Mouse (Mus musculus) limb, embryonic 12.5 days (tissue): Measurements from ENCODE around the gene 4930579F01Rik. TPM values are rescaled to one million over a fixed set of nuclear protein-coding genes. Genes with fewer than 3 reads are reported as not detected.

Experiments used
- ATAC-seq: fragments of 200-750 bp; cut with Nextera tagmentation; 2 replicates; pipeline ENCODE4 v1.8.0; 2017; ENCODE audit warnings: low read depth, moderate TSS enrichment; ENCODE audit not compliant: insufficient number of reproducible peaks, insufficient read depth, low FRiP score, low TSS enrichment
- H3K27ac ChIP-seq: fragments of 300-500 bp; sonication (generic); 2 replicates; pipeline ENCODE4 v1.5.1; 2016; ENCODE audit warnings: mild to moderate bottlenecking, moderate library complexity
- H3K27me3 ChIP-seq: fragments of 300-500 bp; sonication (generic); 2 replicates; pipeline ENCODE4 v1.6.1; 2016; ENCODE audit warnings: mild to moderate bottlenecking, moderate library complexity
- H3K36me3 ChIP-seq: fragments of 300-500 bp; sonication (generic); 2 replicates; pipeline ENCODE4 v1.6.1; 2016; ENCODE audit warnings: mild to moderate bottlenecking, moderate library complexity
- H3K4me1 ChIP-seq: fragments of 300-500 bp; sonication (generic); replicated peaks from 2 replicates; pipeline ENCODE4 v1.6.1; 2016
- H3K4me2 ChIP-seq: fragments of 300-500 bp; sonication (generic); 2 replicates; pipeline ENCODE4 v1.6.1; 2016; ENCODE audit warnings: mild to moderate bottlenecking, moderate library complexity
- H3K4me3 ChIP-seq: fragments of 300-500 bp; sonication (generic); replicated peaks from 2 replicates; pipeline ENCODE4 v1.5.1; 2016; ENCODE audit warnings: mild to moderate bottlenecking
- H3K9ac ChIP-seq: fragments of 300-500 bp; sonication (generic); replicated peaks from 2 replicates; pipeline ENCODE4 v1.6.1; 2016; ENCODE audit warnings: mild to moderate bottlenecking, moderate library complexity
- H3K9me3 ChIP-seq: fragments of 300-500 bp; sonication (generic); 2 replicates; pipeline ENCODE4 v1.6.1; 2016; ENCODE audit warnings: mild to moderate bottlenecking, moderate library complexity
- WGBS: fragments of 180-500 bp; shearing (Covaris S2); methylation state at CpG from one replicate; pipeline ENCODE4 v1.1.7; 2016; 5-methylcytosine and 5-hydroxymethylcytosine counted together
- polyA plus RNA-seq: library from polyadenylated mRNA; unstranded; fragments of >200 nt; fragmentation: Nextera tagmentation; extraction: Ambion mirVana; gene quantifications from 2 replicates; pipeline ENCODE4 v1.2.1, GENCODE M21; 2016

Gene 4930579F01Rik
- polyA plus RNA-seq, 1 experiment from 2014 or later = not detected

DNA sequence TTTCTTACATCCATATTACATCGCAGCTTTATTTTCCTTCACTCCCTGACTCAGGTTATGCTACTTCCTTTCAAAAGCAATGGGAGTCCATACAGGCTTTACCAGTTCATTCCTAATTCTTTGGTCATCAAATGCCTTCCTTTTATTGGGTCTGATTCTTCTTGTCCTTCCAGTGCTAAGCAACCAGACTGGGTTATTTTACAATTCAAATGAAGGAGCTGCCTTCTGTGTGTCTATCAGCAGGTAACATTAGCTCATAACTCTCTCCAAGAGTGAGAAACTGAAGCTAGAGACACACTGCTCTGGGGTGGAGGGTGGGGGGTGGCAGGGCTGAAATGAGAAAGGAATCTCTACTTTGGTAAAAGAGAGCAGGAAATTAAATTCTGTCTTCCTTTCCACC is 62.9 kb downstream of the 4930579F01Rik start:
- no peaks in the 10 kb centered on the region for H3K36me3 ChIP-seq
- no peaks in the 10 kb centered on the region for H3K9me3 ChIP-seq
- no peaks in the 10 kb centered on the region for H3K27me3 ChIP-seq
- no peak for ATAC-seq
- no peak overlapping the region for H3K4me2 ChIP-seq
- no peak overlapping the region for H3K9ac ChIP-seq
- H3K4me1 ChIP-seq = 0 out of 2 replicates have a peak, but pooled peaks cover 3% of the 10 kb centered on the region
- WGBS = 79% methylated on average over 1 of the region's 1 CpGs
- no peak overlapping the region for H3K27ac ChIP-seq
- no peak overlapping the region for H3K4me3 ChIP-seq

DNA sequence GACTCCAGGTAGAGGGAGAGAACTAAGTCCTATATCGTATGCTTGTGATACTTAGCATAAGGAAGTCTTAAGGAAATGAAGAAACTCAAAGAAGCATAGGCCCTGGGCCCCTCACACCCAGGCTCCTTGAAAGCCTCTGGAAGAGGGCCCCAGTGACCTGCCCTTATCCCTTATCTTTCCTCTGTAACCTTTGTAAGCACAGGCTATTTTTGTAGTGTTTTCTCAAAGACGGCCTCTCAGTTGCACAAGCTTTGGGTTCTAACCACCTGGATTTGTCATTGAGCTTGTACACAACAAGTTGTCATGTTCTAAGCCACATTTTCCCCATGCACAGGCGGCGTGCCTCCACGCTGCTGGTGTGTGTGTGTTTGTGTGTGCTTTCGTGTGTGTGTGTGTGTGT is 64.5 kb downstream of the 4930579F01Rik start:
- no peaks in the 10 kb centered on the region for H3K27me3 ChIP-seq
- WGBS = 92% methylated on average over 6 of the region's 6 CpGs
- no peak for ATAC-seq
- H3K36me3 ChIP-seq = no peaks in the 10 kb centered on the region
- no peak overlapping the region for H3K27ac ChIP-seq
- 0 out of 2 replicates have a peak, but pooled peaks cover 3% of the 10 kb centered on the region for H3K4me1 ChIP-seq
- no peak overlapping the region for H3K4me3 ChIP-seq
- no peaks in the 10 kb centered on the region for H3K9me3 ChIP-seq
- H3K4me2 ChIP-seq = no peak overlapping the region
- H3K9ac ChIP-seq = no peak overlapping the region

DNA sequence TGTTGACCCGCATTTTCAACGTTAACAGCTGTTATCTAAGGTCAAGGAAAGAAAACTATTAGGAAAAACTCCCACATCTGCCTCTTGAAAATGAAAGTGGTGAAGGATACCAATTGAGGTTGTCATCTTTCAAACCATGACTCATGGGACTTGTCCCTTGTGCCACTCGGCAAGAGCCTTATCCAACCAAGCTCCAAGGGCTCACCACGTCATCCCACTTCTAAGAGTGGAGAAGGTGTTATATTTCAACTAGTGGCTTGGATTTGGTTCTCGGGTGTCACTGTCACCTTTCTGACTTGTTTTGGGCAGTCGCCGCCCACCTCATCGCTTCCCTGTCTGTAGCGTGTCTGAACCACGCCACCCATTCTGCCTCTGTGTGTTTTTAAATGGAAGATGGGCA is 69.8 kb downstream of the 4930579F01Rik start:
- H3K27me3 ChIP-seq = no peaks in the 10 kb centered on the region
- H3K4me3 ChIP-seq = no peak overlapping the region
- H3K4me1 ChIP-seq = no peaks in the 10 kb centered on the region
- 75% methylated on average over 10 of the region's 10 CpGs for WGBS
- H3K4me2 ChIP-seq = no peak overlapping the region
- no peaks in the 10 kb centered on the region for H3K36me3 ChIP-seq
- ATAC-seq = no peak
- no peak overlapping the region for H3K9ac ChIP-seq
- H3K9me3 ChIP-seq = no peaks in the 10 kb centered on the region
- no peak overlapping the region for H3K27ac ChIP-seq

DNA sequence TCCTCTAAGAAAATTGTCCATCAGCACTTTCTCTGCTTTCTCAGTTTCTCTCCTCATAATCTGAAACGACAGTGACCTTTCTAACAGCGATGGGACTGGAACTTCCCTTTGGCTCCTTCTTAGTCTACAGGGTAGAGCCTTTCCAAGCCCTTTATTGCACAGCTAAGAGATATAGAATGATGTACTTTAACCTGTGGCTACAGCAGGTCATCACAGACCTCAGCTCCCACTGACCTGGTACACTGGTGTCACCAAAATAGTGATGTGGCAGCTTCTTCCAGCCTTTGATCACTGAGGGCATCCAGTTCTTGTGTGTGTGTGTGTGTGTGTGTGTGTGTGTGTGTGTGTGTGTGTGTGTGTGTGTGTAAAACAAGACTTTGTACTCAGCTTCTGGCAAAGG is 72.2 kb downstream of the 4930579F01Rik start:
- WGBS = 92% methylated on average over 2 of the region's 2 CpGs
- Histone ChIP-seq H3K9me3 (no peaks in the 10 kb centered on the region), H3K4me3 (no peak overlapping the region), H3K9ac (no peak overlapping the region), H3K4me2 (no peak overlapping the region), H3K27me3 (no peaks in the 10 kb centered on the region), H3K27ac (no peak overlapping the region), H3K4me1 (no peaks in the 10 kb centered on the region), H3K36me3 (no peaks in the 10 kb centered on the region)
- ATAC-seq = no peak

DNA sequence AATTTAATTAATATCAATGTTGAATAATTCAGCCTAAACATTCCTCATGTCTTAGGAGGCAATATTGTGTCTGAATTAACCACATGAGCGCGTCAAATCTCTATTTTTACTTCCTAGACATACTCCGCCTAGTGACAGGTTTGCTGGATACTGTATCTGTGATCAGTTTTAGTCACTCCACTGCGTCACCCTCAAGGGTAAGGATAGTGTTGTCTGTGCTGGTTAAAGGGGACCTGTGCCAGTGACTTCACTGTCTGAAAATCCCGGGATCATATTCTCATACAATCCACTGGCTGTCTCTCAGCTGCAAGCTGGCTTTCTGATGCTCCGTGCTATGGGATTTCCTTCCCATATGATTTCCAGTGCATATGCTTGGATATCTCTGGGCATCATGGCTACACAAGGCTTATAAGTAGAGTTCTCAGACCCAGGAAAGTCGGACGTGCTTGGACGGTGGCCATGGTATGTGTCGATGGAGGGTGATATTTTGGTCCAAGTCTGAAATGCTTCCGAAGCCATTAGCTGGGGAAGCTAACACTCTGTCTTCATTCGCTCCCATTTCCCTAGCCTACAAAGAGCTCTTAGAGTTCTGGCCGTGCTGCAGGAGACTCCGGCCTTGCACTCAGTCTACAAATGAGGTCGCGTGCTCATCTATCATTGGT is 74.0 kb downstream of the 4930579F01Rik start:
- no peak overlapping the region for H3K9ac ChIP-seq
- no peak overlapping the region for H3K27ac ChIP-seq
- no peak for ATAC-seq
- WGBS = 94% methylated on average over 16 of the region's 16 CpGs
- H3K4me2 ChIP-seq = no peak overlapping the region
- H3K36me3 ChIP-seq = no peaks in the 10 kb centered on the region
- H3K4me1 ChIP-seq = no peaks in the 10 kb centered on the region
- H3K9me3 ChIP-seq = no peaks in the 10 kb centered on the region
- H3K4me3 ChIP-seq = no peak overlapping the region
- no peaks in the 10 kb centered on the region for H3K27me3 ChIP-seq

DNA sequence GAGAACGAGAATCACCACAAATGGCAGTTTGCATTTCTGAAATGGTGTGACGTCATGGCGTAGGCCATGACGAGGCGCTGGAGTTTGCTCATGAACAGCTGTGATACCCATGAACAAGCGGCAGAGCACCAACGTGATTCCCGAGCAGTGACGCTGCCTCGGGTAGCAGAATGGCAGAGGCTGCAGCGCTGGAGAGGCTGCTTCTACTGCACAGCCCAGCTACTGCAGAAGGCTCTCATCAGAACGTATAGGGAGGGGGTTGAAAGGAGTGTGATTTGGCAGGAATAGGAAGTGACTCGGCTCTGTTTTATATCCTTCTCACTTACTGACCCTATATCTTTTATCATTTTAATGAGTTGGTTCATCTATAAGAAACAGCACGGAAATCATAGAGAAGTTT is 74.8 kb downstream of the 4930579F01Rik start:
- Histone ChIP-seq H3K27ac (no peak overlapping the region), H3K9ac (no peak overlapping the region), H3K27me3 (no peaks in the 10 kb centered on the region), H3K9me3 (no peaks in the 10 kb centered on the region), H3K4me3 (no peak overlapping the region), H3K4me2 (no peak overlapping the region), H3K4me1 (no peaks in the 10 kb centered on the region), H3K36me3 (no peaks in the 10 kb centered on the region)
- 66% methylated on average over 14 of the region's 14 CpGs for WGBS
- ATAC-seq = no peak

DNA sequence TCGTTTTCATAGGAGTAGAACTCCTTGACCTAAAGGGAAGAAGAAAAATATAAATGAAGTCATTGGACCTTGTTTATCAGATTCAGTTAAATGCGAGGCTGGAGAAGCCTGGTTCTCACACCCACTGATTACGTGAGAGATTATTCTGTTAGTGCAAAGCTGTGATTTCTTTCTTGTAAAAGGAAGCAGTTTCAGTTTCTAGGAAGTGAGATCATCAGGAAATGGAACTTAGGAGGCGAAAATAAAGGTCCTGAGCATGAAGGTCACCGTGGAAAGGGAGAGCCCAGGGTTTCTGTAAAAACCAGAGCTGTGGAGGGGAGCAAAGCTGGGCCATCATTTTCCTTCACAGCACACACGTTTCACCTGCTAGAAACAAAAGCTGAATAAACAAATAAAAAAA is 75.2 kb downstream of the 4930579F01Rik start:
- H3K4me1 ChIP-seq = no peaks in the 10 kb centered on the region
- H3K27ac ChIP-seq = no peak overlapping the region
- no peak overlapping the region for H3K9ac ChIP-seq
- 76% methylated on average over 6 of the region's 6 CpGs for WGBS
- H3K4me3 ChIP-seq = no peak overlapping the region
- no peaks in the 10 kb centered on the region for H3K9me3 ChIP-seq
- H3K4me2 ChIP-seq = no peak overlapping the region
- no peak for ATAC-seq
- no peaks in the 10 kb centered on the region for H3K36me3 ChIP-seq
- no peaks in the 10 kb centered on the region for H3K27me3 ChIP-seq

DNA sequence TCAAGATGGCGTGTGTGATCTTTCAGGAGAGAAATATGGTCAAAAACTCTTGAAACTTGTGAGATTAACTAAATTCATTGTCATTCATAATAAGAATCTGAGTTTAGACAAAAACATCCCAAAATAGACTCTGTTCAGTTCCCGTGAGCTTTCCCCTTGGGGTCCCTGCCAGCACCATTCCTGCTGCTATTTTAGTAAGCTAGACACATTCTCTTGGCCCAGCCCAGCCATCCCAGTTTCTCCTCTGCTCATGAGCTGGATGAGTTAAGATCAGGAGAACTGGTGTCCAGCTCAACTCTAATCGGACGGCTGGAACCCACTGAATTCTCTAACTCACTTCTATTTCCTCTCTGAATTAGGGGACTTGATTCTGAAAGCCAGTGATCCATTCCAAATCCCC is 76.8 kb downstream of the 4930579F01Rik start:
- H3K9ac ChIP-seq = no peak overlapping the region
- no peaks in the 10 kb centered on the region for H3K36me3 ChIP-seq
- WGBS = 91% methylated on average over 4 of the region's 4 CpGs
- no peaks in the 10 kb centered on the region for H3K9me3 ChIP-seq
- no peak overlapping the region for H3K27ac ChIP-seq
- H3K4me1 ChIP-seq = no peaks in the 10 kb centered on the region
- H3K27me3 ChIP-seq = no peaks in the 10 kb centered on the region
- H3K4me2 ChIP-seq = no peak overlapping the region
- ATAC-seq = no peak
- no peak overlapping the region for H3K4me3 ChIP-seq

DNA sequence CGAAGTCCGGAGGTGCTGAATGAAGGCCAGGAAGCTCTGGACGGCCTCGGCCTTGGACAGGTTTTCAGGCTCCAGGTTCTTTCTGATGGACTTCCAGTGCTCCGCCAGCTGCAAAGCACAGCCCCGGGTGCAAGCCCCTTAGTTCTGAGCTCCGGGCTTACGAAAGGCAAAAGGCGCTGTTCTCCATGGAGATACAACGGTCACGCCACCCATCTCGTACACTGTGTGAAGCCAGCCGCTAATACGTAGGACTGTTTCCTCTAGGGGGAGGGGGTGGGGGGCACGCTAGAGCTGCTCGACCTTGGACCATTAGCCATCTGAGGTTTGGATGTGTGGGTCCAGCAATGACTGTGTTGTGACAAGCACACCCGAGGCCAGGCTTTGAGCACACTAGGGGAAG is 79.5 kb downstream of the 4930579F01Rik start:
- Histone ChIP-seq H3K4me2 (no peak overlapping the region), H3K4me3 (no peak overlapping the region), H3K4me1 (no peaks in the 10 kb centered on the region), H3K9ac (no peak overlapping the region), H3K27me3 (no peaks in the 10 kb centered on the region), H3K9me3 (no peaks in the 10 kb centered on the region), H3K27ac (no peak overlapping the region), H3K36me3 (no peaks in the 10 kb centered on the region)
- no peak for ATAC-seq
- WGBS = 82% methylated on average over 17 of the region's 17 CpGs

Other genes starting within 250 kb of the 4930579F01Rik start
- gene Dapp1, start 212.3 kb downstream of the 4930579F01Rik start, polyA plus RNA-seq = 2.9 and 3.3 TPM in 2 replicates
- 0.63 and 0.71 TPM in 2 replicates for gene 1110002E22Rik, start 128.8 kb downstream of the 4930579F01Rik start, polyA plus RNA-seq
- 0.19 TPM in 1 of 2 replicates, not detected in the other for gene Gm5105, start 126.4 kb downstream of the 4930579F01Rik start, polyA plus RNA-seq
- 14.6 and 15.0 TPM in 2 replicates for gene Trmt10a, start 50.4 kb downstream of the 4930579F01Rik start, polyA plus RNA-seq
- gene Mttp, start 48.9 kb downstream of the 4930579F01Rik start, polyA plus RNA-seq = 8.9 and 9.2 TPM in 2 replicates
- gene Adh7, start 23.9 kb upstream of the 4930579F01Rik start, polyA plus RNA-seq = 0.10 and 0.20 TPM in 2 replicates
- 1.8 and 2.7 TPM in 2 replicates for gene Adh1, start 67.2 kb upstream of the 4930579F01Rik start, polyA plus RNA-seq
- gene Adh6a, start 119.5 kb upstream of the 4930579F01Rik start, polyA plus RNA-seq = not detected in 2 replicates
- 0.54 and 0.60 TPM in 2 replicates for gene Adh6b, start 147.9 kb upstream of the 4930579F01Rik start, polyA plus RNA-seq
- gene Adh4, start 221.6 kb upstream of the 4930579F01Rik start, polyA plus RNA-seq = not detected in 2 replicates
- gene Adh5, start 249.3 kb upstream of the 4930579F01Rik start, polyA plus RNA-seq = 207 and 222 TPM in 2 replicates